Mouse (Mus musculus) embryonic fibroblast, embryonic 13.5 days (primary cell): ENCODE measurements around the gene Vwa8.

ENCODE experiments used
- CTCF ChIP-seq: IDR thresholded peaks from 2 replicates; pipeline ENCODE4 v1.5.1; 2011; ENCODE audit warnings: mild to moderate bottlenecking, control low read depth, low read length, moderate library complexity, borderline replicate concordance; ENCODE audit not compliant: insufficient read depth
- POLR2A ChIP-seq: IDR thresholded peaks from 2 replicates; pipeline ENCODE4 v1.6.1; 2011; ENCODE audit warnings: low read depth, mild to moderate bottlenecking, control low read depth, low read length, moderate library complexity

DNA sequence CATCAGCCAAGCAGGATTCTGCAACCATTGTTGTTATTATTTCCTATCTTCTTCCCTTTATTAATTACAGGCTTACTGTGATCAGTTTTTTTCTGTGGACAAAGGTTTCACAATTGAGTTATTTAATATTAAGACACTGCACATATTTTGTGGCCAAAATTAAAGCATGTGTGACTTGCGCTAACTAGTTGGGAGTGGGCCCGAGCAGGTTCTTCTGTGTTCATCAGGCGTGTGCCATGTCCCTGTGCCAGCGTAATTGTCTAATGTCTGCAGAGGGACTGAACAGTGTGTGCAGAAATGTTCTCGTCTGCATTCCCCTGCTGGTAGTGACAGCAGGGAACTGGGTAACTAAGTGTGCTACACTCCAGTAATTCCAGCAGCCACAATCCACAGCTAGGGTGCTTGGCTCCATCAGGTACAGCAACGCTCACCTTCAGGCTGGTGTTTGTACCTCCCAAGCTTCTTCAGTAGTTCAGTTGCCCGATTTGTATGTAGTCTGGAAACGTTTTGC, 182.4 kb downstream of the Vwa8 start:
- TF ChIP-seq CTCF (no peak), POLR2A (no peak)
